Mouse (Mus musculus) adrenal gland, adult 2 months (tissue): ENCODE data around the gene Phc3. TPM values are rescaled to one million over a fixed set of nuclear protein-coding genes. Genes with fewer than 3 reads are reported as not detected.

Experiments used
- DNase-seq: peaks from one replicate; pipeline ENCODE4 v3.0.0; 2021
- polyA plus RNA-seq: library from polyadenylated mRNA; depleted of rRNA; stranded (reverse); fragments of >200 nt; gene quantifications from 2 replicates; pipeline ENCODE4 v1.2.3, GENCODE M21; 2012
- total RNA-seq, 2 experiments: library from RNA; stranded (reverse); gene quantifications; 2 replicates each; pipeline ENCODE4 v1.2.3; 2021

The Phc3 gene
- total and polyA plus RNA-seq, 3 experiments, result 26.8 to 41.5 (median 32.1) TPM

- DNase-seq, result no peak
These were observed 7.9 kb upstream of the Phc3 start for GRCm38 (mm10) chr3:30976991-30977603.

DNA sequence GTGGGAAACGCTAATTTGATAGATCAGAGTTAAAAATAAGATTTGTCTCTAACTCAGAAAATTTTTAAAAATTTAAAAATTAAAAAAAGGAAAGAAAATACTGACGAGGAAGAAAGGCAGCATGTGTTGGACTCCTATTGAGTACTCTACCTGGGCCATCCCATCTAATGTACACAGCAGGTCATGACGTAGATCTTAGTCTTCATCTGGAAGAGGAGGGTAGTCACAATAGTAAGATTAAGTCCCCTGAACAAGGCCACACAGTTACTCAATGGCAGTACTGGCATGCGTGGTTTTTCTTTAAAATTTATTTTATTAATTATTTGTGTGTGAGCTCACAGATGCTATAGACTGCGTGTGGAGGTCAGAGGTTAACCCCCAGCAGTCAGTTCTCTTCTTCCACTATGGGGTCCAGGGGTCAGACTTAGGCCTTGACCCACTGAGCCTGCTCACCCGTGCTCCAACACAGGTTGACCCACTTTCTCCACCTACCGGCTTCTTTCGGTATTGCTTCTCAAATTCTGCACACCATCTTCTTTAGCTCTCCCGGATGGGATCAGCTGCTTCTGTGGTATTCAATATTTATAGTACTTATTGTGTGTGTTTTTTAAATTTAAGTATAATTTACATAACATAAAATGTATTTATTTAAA is 6.0 kb upstream of the Phc3 start:
- DNase-seq, result peak; percentile 62

- DNase-seq, result peak; percentile 78
These were observed 603 bp downstream of the Phc3 start for GRCm38 (mm10) chr3:30968531-30969092.

DNA sequence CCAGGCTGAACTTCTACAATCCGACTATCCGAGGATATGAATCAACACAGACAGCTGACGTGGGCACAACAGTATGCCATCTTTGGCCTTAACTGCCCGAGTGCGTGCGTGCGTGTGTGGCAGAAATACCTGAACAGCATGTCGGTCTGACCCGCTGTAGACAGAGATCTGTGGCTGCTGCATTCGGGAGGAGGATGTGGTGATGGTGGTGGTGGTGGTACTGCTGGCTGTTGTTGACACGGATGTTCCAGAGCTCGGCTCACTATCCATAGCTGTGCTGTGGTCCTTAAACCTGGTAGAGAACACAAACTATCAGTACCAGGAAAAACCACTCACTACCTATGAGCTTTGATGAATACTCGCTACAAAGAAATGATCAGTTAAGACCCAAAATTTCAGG is 3.6 kb downstream of the Phc3 start:
- DNase-seq, result no peak

GRCm38 (mm10) chr3:30964216-30964615 is 5.0 kb downstream of the Phc3 start:
- DNase-seq, result no peak

DNA sequence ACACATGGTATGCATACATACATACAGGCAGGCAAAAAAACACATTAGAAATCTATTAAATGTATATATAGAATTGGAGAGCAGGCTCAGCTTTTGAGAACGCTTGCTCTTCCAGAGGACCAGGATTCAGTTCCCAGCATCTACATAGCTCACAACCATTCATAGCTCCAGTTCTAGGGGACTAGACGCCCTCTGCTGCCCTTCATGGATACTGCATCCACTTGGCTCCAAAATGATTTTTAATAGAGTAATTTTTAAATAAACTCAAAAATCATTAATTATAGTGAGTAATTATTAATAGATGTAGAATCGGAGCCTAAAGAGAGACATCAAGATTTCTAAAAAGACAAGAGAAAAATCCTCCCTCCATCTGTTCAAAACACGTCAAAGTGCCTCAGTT is 6.1 kb downstream of the Phc3 start:
- no peak for DNase-seq

GRCm38 (mm10) chr3:30959868-30960831 is 9.1 kb downstream of the Phc3 start:
- peak; percentile 26 for DNase-seq

GRCm38 (mm10) chr3:30958709-30959108 is 10.5 kb downstream of the Phc3 start:
- DNase-seq, result no peak

GRCm38 (mm10) chr3:30956327-30956726 is 12.9 kb downstream of the Phc3 start:
- DNase-seq, result no peak

- peak; percentile 14 for DNase-seq
These were observed 16.7 kb downstream of the Phc3 start for GRCm38 (mm10) chr3:30952273-30953070.

DNA sequence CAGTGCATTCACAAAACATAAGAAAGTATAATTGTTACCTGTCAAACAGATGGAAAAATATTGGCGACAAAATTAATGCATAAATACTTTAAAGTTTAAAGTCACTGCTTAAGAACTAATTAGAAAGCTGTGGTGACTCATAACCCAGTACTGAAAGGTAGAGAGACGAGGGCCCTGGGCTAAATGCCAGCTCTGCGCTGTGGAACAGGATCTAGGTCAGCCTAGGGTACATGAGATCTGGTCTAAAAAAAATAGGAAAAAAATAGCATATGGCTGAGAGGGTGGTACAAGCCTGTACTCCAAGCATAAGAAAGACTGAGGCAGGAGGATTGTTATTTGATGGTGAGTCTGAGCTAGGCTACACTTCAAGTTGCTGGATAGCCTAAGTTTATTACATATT is 17.6 kb downstream of the Phc3 start:
- DNase-seq, result peak; percentile 81

GRCm38 (mm10) chr3:30934384-30934783 is 34.8 kb downstream of the Phc3 start:
- DNase-seq, result no peak

DNA sequence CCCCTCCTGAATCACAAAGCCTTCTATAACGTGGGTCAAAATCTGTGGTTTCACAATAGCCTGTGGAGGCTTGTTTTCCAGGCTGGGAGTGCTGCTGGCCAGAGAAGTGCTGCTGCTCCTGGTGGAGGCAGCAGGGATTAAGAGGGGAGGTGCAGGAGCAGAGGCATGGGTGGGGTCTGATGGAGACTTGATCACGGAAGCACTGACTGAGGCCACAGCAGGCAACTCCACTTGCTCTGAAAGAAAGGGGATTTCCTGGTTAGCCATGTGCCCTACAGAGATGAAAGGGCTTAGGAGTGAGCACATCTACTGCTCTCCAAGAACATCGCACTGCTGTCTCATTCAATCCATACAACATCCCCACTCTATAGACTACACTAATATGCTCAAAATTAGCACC is 39.4 kb downstream of the Phc3 start:
- DNase-seq, result no peak

DNA sequence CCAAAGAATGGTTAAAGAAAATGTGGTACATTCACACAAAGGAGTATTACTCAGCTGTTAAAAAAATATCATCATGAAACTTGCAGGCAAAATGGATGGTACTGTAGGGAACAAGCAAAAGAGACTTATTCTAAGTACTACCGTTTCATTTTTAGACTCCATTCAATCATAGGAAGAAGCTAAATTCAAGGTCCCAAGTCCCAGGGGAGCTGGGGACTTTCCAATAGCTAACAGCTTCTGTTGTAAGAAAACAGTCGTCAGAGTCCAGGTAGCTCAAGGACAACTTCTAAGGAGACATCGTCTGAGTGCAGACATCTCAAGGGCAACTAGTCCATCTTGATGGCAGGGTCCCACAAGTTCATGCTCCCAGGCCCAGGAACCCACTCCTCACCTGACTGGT is 41.6 kb downstream of the Phc3 start:
- peak; percentile 16 for DNase-seq

- no peak for DNase-seq
These were observed 52.1 kb downstream of the Phc3 start for GRCm38 (mm10) chr3:30917160-30917559.

DNA sequence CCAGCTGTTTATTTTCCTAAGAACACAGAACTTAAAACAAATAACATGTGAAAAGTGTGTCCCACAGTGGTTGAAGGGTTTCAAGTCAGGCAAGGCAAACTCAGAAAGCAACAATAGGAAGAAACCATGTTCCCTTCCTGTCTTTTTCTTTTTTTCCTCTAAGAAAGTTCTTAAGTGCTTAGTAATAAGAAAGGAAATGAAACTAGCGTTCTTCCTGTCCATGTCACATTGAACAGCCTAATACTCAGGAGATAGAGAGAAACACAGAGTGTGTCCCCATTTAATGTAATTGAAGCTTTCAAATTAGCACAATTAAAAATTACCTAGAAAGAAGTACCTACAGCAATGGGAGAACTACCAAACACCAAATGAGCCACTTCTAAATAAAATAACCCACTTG is 64.6 kb downstream of the Phc3 start:
- DNase-seq, result no peak

DNA sequence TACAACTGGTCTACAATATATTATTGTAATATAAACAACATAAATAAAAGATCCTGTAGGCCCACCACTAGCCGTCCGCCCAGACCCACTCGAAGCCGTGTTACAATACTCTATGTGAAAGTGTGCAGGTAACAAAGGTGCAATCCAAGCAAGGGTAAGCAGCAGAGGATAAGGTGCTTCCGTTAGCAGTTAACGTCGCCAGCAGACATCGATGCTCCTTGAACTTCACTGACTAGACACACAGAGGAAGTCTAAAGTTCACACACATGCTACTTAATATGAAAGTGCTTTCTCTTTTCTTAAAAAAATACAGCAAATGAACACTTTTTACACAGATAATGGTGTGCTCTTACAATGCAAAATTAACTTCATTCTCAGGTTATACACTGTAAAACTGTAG is 69.8 kb downstream of the Phc3 start:
- no peak for DNase-seq

GRCm38 (mm10) chr3:30896721-30897120 is 72.5 kb downstream of the Phc3 start:
- no peak for DNase-seq

GRCm38 (mm10) chr3:30889014-30889413 is 80.2 kb downstream of the Phc3 start:
- no peak for DNase-seq

DNA sequence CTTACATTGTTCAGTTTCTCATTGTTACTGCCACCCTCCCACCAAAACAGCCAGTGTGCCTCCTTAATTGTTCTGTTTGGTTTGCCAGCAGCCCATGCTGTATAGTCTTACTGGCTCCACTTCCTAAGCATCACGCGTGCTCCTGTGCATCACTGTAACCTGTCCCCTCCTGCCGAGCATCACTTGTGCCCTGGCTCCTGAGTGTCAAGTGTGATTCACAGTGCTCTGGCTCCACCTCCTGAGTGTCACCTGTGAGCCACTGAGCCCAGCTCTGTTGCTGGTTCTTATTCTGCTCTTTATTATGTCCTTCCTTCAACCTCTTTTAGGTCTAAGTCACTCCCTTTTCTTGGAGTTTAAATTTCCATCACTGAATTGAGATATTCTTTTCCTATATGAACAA is 81.8 kb downstream of the Phc3 start:
- no peak for DNase-seq

GRCm38 (mm10) chr3:30876709-30877108 is 92.5 kb downstream of the Phc3 start:
- DNase-seq, result no peak

DNA sequence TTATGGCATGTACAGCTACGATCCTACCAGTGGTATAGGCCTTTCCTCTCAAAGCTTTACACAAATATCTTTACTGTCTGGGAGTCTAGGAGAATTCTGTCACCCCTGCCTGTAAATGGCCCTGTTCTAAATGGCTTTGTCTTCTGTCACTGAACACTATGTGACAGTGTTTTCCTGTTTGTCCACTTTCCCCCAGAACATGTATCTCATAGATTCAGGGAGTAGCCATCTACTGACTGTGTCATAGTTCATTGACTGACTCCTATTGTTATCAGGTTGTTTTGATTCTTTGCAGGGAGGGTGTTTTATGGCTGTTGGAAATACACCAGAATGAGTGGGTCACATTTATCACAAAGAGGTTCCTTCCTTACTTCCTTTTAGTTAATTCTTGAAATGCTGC is 99.2 kb downstream of the Phc3 start:
- no peak for DNase-seq
